8 mouse cellular contexts compared by ENCODE assay signal in genomic region chr5:3803292-3804165, GRCm38 (mm10). TPM values are rescaled to one million over a fixed set of nuclear protein-coding genes. Genes with fewer than 3 reads are reported as not detected.
DNase-seq lines count a peak whose midpoint lies in the region; ATAC-seq lines count a peak whose summit lies in the region.

No protein-coding gene starts in this region.

- peak overlapping the region; percentile 94 for H3K4me2 ChIP-seq in heart, embryonic 12.5 days
- peak overlapping the region; percentile 76 for H3K4me2 ChIP-seq in embryonic facial prominence, embryonic 12.5 days (replicated peaks)
- H3K4me2 ChIP-seq in intestine, embryonic 15.5 days (replicated peaks), result peak overlapping the region; percentile 71
- peak overlapping the region; percentile 80 for H3K4me2 ChIP-seq in midbrain, embryonic 15.5 days

- no peak for DNase-seq in heart, adult 18-20 months
- DNase-seq in frontal cortex, postnatal 14 days (ENCODE audit: low spot score in 2 of 2), result no peak
- no peak for DNase-seq in spleen, postnatal 36 days (ENCODE audit: low spot score in 2 of 2)

- H3K9ac ChIP-seq in heart, embryonic 12.5 days, result peak overlapping the region; percentile 91
- peak overlapping the region; percentile 77 for H3K9ac ChIP-seq in embryonic facial prominence, embryonic 12.5 days
- peak overlapping the region; percentile 82 for H3K9ac ChIP-seq in intestine, embryonic 15.5 days
- peak overlapping the region; percentile 74 for H3K9ac ChIP-seq in midbrain, embryonic 15.5 days

- under 1% methylated on average over 36 of the region's 36 CpGs for WGBS in heart, embryonic 12.5 days
- WGBS in embryonic facial prominence, embryonic 12.5 days, result under 1% methylated on average over 36 of the region's 36 CpGs
- under 1% methylated on average over 36 of the region's 36 CpGs for WGBS in intestine, embryonic 15.5 days
- WGBS in midbrain, embryonic 15.5 days, result under 1% methylated on average over 36 of the region's 36 CpGs

- peak overlapping the region; percentile 93 for H3K27ac ChIP-seq in heart, embryonic 12.5 days (ENCODE audit: poor library complexity, severe bottlenecking)
- peak overlapping the region; percentile 88 for H3K27ac ChIP-seq in embryonic facial prominence, embryonic 12.5 days
- H3K27ac ChIP-seq in intestine, embryonic 15.5 days, result peak overlapping the region; percentile 92
- H3K27ac ChIP-seq in midbrain, embryonic 15.5 days, result peak overlapping the region; percentile 92

- H3K36me3 ChIP-seq in heart, embryonic 12.5 days, result no peaks in the 10 kb centered on the region; the same call in 1 of the 2 replicates
- no peaks in the 10 kb centered on the region for H3K36me3 ChIP-seq in embryonic facial prominence, embryonic 12.5 days
- no peaks in the 10 kb centered on the region for H3K36me3 ChIP-seq in intestine, embryonic 15.5 days
- H3K36me3 ChIP-seq in midbrain, embryonic 15.5 days (replicated peaks), result 0 out of 2 replicates have a peak, but pooled peaks cover 2% of the 10 kb centered on the region

- H3K4me3 ChIP-seq in heart, embryonic 12.5 days, result peak overlapping the region; percentile 96
- H3K4me3 ChIP-seq in embryonic facial prominence, embryonic 12.5 days, result peak overlapping the region; percentile 93
- peak overlapping the region; percentile 95 for H3K4me3 ChIP-seq in intestine, embryonic 15.5 days (replicated peaks)
- H3K4me3 ChIP-seq in midbrain, embryonic 15.5 days, result peak overlapping the region; percentile 98

- peak; percentile 81 for ATAC-seq in heart, embryonic 12.5 days (ENCODE audit: insufficient number of reproducible peaks, low FRiP score)
- ATAC-seq in CD4-positive, CD25-positive, alpha-beta regulatory T cell, adult 4 months, result peak; percentile 56
- peak; percentile 79 for ATAC-seq in embryonic facial prominence, embryonic 12.5 days (ENCODE audit: insufficient number of reproducible peaks, insufficient read depth, low FRiP score, low TSS enrichment)
- ATAC-seq in intestine, embryonic 15.5 days, result peak; percentile 79
- peak; percentile 85 for ATAC-seq in midbrain, embryonic 15.5 days (replicated peaks)

- H3K27me3 ChIP-seq in heart, embryonic 12.5 days (replicated peaks), result no peaks in the 10 kb centered on the region
- H3K27me3 ChIP-seq in embryonic facial prominence, embryonic 12.5 days, result no peaks in the 10 kb centered on the region
- H3K27me3 ChIP-seq in intestine, embryonic 15.5 days (replicated peaks), result no peaks in the 10 kb centered on the region
- H3K27me3 ChIP-seq in midbrain, embryonic 15.5 days (replicated peaks), result no peaks in the 10 kb centered on the region

- peaks cover 5% of the 10 kb centered on the region; the same call in 1 of the 2 replicates for H3K4me1 ChIP-seq in heart, embryonic 12.5 days (replicated peaks)
- H3K4me1 ChIP-seq in embryonic facial prominence, embryonic 12.5 days, result peaks cover 9% of the 10 kb centered on the region; the same call in 1 of the 2 replicates
- 0 out of 2 replicates have a peak, but pooled peaks cover 3% of the 10 kb centered on the region for H3K4me1 ChIP-seq in intestine, embryonic 15.5 days (replicated peaks)
- H3K4me1 ChIP-seq in midbrain, embryonic 15.5 days, result peaks cover 29% of the 10 kb centered on the region

- H3K9me3 ChIP-seq in heart, embryonic 12.5 days (replicated peaks), result no peaks in the 10 kb centered on the region
- H3K9me3 ChIP-seq in embryonic facial prominence, embryonic 12.5 days, result no peaks in the 10 kb centered on the region
- H3K9me3 ChIP-seq in intestine, embryonic 15.5 days, result no peaks in the 10 kb centered on the region
- no peaks in the 10 kb centered on the region for H3K9me3 ChIP-seq in midbrain, embryonic 15.5 days

RNA-seq across cellular contexts. Expression of gene Krit1, which starts 0.5 kb away (rescaled TPM):
- 45.5 and 45.7 TPM in 2 replicates for polyA plus RNA-seq in heart, embryonic 12.5 days (2016; fragmentation: Nextera tagmentation; extraction: Ambion mirVana)
- total RNA-seq in heart, adult 18-20 months (2021), result 10 to 100 TPM; 25.0 to 31.7 TPM
- 100 to 1,000 TPM; 118 to 129 TPM for polyA plus RNA-seq in CD4-positive, CD25-positive, alpha-beta regulatory T cell, adult 4 months (2017; shearing (Covaris generic))
- polyA plus RNA-seq in embryonic facial prominence, embryonic 12.5 days (2016; fragmentation: Nextera tagmentation; extraction: Ambion mirVana), result 67.0 and 68.9 TPM in 2 replicates
- polyA plus RNA-seq in intestine, embryonic 15.5 days (2015; fragmentation: Nextera tagmentation; extraction: Ambion mirVana), result 30.4 and 34.2 TPM in 2 replicates
- 54.0 and 58.3 TPM in 2 replicates for polyA plus RNA-seq in midbrain, embryonic 15.5 days (2015; fragmentation: Nextera tagmentation; extraction: Ambion mirVana)

RNA-seq across cellular contexts. Expression of gene Ankib1, which starts 0.8 kb away (rescaled TPM):
- polyA plus RNA-seq in heart, embryonic 12.5 days (2016; fragmentation: Nextera tagmentation; extraction: Ambion mirVana), result 11.0 and 12.5 TPM in 2 replicates
- total RNA-seq in heart, adult 18-20 months (2021), result 10 to 100 TPM; 22.6 to 27.3 TPM
- polyA plus RNA-seq in CD4-positive, CD25-positive, alpha-beta regulatory T cell, adult 4 months (2017; shearing (Covaris generic)), result 10 to 100 TPM; 13.7 to 17.5 TPM
- polyA plus RNA-seq in embryonic facial prominence, embryonic 12.5 days (2016; fragmentation: Nextera tagmentation; extraction: Ambion mirVana), result 16.2 and 19.1 TPM in 2 replicates
- 8.4 and 9.2 TPM in 2 replicates for polyA plus RNA-seq in intestine, embryonic 15.5 days (2015; fragmentation: Nextera tagmentation; extraction: Ambion mirVana)
- 19.7 and 21.2 TPM in 2 replicates for polyA plus RNA-seq in midbrain, embryonic 15.5 days (2015; fragmentation: Nextera tagmentation; extraction: Ambion mirVana)

RNA-seq across cellular contexts. Expression of gene Lrrd1, which starts 41.4 kb away (rescaled TPM):
- 0.13 and 0.40 TPM in 2 replicates for polyA plus RNA-seq in heart, embryonic 12.5 days (2016; fragmentation: Nextera tagmentation; extraction: Ambion mirVana)
- not detected for total RNA-seq in heart, adult 18-20 months (2021)
- under 1 TPM in 1 of 2 experiments, not detected in 1; 0.28 TPM for polyA plus RNA-seq in CD4-positive, CD25-positive, alpha-beta regulatory T cell, adult 4 months (2017; shearing (Covaris generic))
- 0.11 and 0.14 TPM in 2 replicates for polyA plus RNA-seq in embryonic facial prominence, embryonic 12.5 days (2016; fragmentation: Nextera tagmentation; extraction: Ambion mirVana)
- not detected in 2 replicates for polyA plus RNA-seq in intestine, embryonic 15.5 days (2015; fragmentation: Nextera tagmentation; extraction: Ambion mirVana)
- 0.14 and 0.26 TPM in 2 replicates for polyA plus RNA-seq in midbrain, embryonic 15.5 days (2015; fragmentation: Nextera tagmentation; extraction: Ambion mirVana)
